8 mouse cellular contexts compared by ENCODE assay signal in the genomic region with DNA sequence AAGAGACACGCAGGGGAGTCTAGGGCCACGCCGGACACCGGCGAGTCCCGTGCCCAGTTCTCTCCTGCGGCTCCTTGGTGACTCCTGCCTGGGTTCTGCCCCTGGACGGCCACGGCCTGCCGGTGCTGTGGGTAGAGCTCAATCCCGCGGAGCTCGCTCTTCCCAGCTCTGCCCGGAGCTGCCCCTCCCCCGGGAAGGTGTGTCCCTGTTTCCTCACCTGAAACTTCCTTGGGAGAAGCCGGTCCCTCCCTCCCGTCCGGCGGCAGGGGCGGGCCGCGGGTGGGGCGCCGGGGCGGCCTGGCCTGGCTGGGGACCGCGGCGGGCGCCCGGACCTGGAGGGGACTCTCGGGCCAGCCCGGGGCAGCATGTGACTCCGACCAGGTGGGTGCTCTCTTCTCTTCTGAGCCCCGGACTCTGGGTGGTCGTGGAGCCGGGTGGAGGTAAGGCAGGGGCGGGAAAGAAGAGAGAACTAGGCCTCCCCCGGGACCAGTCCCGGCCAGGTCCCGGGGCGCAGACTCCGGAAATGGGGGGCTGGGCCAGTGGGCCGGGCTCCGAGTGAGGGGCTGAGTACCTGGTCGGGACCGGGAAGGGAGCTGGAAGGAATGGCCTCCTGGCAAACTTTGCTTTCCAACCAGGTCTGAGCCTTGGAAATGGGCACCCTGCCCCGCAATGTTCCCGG. TPM values are rescaled to one million over a fixed set of nuclear protein-coding genes. Genes with fewer than 3 reads are reported as not detected.
DNase-seq lines count a peak whose midpoint lies in the region; ATAC-seq and TF ChIP-seq lines count a peak whose summit lies in the region.

Gene Arhgef5, plus strand, starts transcription at position 220 of the 679 bp plus-strand sequence.

- no peak within 1 kb of the TSS for H3K27ac ChIP-seq in forebrain, embryonic 11.5 days (ENCODE audit: low read depth, low read length)
- no peak within 1 kb of the TSS for H3K27ac ChIP-seq in limb, embryonic 11.5 days (replicated peaks; ENCODE audit: low read depth, low read length)
- no peak within 1 kb of the TSS for H3K27ac ChIP-seq in midbrain, embryonic 11.5 days (ENCODE audit: low read depth, low read length)
- H3K27ac ChIP-seq in testis, adult 2 months (ENCODE audit: control insufficient read depth, insufficient read depth, low read depth, low read length) = peak within 1 kb of the TSS; percentile 54

- 0 out of 2 replicates have a peak, but pooled peaks cover 1% of the 10 kb centered on the region for H3K4me1 ChIP-seq in forebrain, embryonic 11.5 days (replicated peaks; ENCODE audit: control insufficient read depth, insufficient read depth, low read length)
- H3K4me1 ChIP-seq in limb, embryonic 11.5 days (ENCODE audit: control insufficient read depth, insufficient read depth, low read length) = peaks cover 6% of the 10 kb centered on the region; the same call in 1 of the 2 replicates
- peaks cover 6% of the 10 kb centered on the region for H3K4me1 ChIP-seq in midbrain, embryonic 11.5 days (ENCODE audit: control insufficient read depth, insufficient read depth, low read length)
- peaks cover 9% of the 10 kb centered on the region for H3K4me1 ChIP-seq in testis, adult 2 months (ENCODE audit: control insufficient read depth, insufficient read depth, low read length)

- no peak for TF ChIP-seq POLR2A in testis, adult 2 months (IDR thresholded peaks at IDR 0.05; ENCODE audit: control insufficient read depth, low read depth, low read length)

- peaks cover 11% of the 10 kb centered on the region for H3K27me3 ChIP-seq in forebrain, embryonic 11.5 days (ENCODE audit: control insufficient read depth, insufficient read depth, low read length)
- H3K27me3 ChIP-seq in limb, embryonic 11.5 days (ENCODE audit: control insufficient read depth, insufficient read depth, low read length) = no peaks in the 10 kb centered on the region
- H3K27me3 ChIP-seq in midbrain, embryonic 11.5 days (ENCODE audit: control insufficient read depth, insufficient read depth, low read length) = peaks cover 22% of the 10 kb centered on the region
- peaks cover 3% of the 10 kb centered on the region; the same call in 1 of the 2 replicates for H3K27me3 ChIP-seq in testis, adult 2 months (ENCODE audit: control insufficient read depth, insufficient read depth, low read length)

- H3K36me3 ChIP-seq in forebrain, embryonic 11.5 days (ENCODE audit: control insufficient read depth, insufficient read depth, low read length) = no peaks in the 10 kb centered on the region
- H3K36me3 ChIP-seq in limb, embryonic 11.5 days (ENCODE audit: control insufficient read depth, insufficient read depth, low read length) = no peaks in the 10 kb centered on the region
- no peaks in the 10 kb centered on the region for H3K36me3 ChIP-seq in midbrain, embryonic 11.5 days (ENCODE audit: control insufficient read depth, insufficient read depth, low read length)
- H3K36me3 ChIP-seq in testis, adult 2 months (ENCODE audit: control insufficient read depth, insufficient read depth, low read length) = no peaks in the 10 kb centered on the region

- ATAC-seq in activated CD4-positive, CD25-positive, alpha-beta regulatory T cell, adult 4 months = peak; percentile 62
- peak; percentile 77 for ATAC-seq in forebrain, embryonic 11.5 days (replicated peaks; ENCODE audit: low FRiP score)
- ATAC-seq in hematopoietic stem cell, adult 5-6 weeks (replicated peaks in 1 of 2; ENCODE audit: insufficient read depth in 1 of 2, low FRiP score in 2 of 2, low TSS enrichment in 1 of 2, low read depth in 1 of 2, poor library complexity in 2 of 2, severe bottlenecking in 2 of 2) = peak; percentile 12 to 30; a peak in 2 of 4 replicates
- peak; percentile 79 for ATAC-seq in limb, embryonic 11.5 days (ENCODE audit: insufficient number of reproducible peaks, low FRiP score, low TSS enrichment, low read depth)
- ATAC-seq in midbrain, embryonic 11.5 days (ENCODE audit: low FRiP score) = peak; percentile 86

- H3K4me2 ChIP-seq in forebrain, embryonic 11.5 days (ENCODE audit: low read depth, low read length, severe bottlenecking) = peak within 1 kb of the TSS; percentile 88
- H3K4me2 ChIP-seq in limb, embryonic 11.5 days (ENCODE audit: low read depth, severe bottlenecking) = peak within 1 kb of the TSS; percentile 80
- H3K4me2 ChIP-seq in midbrain, embryonic 11.5 days = peak within 1 kb of the TSS; percentile 79

- peak within 1 kb of the TSS; percentile 51 for H3K4me3 ChIP-seq in forebrain, embryonic 11.5 days (ENCODE audit: low read depth, low read length)
- peak within 1 kb of the TSS; percentile 50 for H3K4me3 ChIP-seq in limb, embryonic 11.5 days (ENCODE audit: low read depth, low read length)
- H3K4me3 ChIP-seq in midbrain, embryonic 11.5 days (ENCODE audit: low read depth, low read length) = peak within 1 kb of the TSS; percentile 48
- H3K4me3 ChIP-seq in testis, adult 2 months (ENCODE audit: control insufficient read depth, low read depth, low read length) = peak within 1 kb of the TSS; percentile 82

- peak; percentile 63 for DNase-seq in 3134 (ENCODE audit: extremely low read depth, insufficient read length, low spot score)
- peak; percentile 61 for DNase-seq in forebrain, embryonic 11.5 days (ENCODE audit: low spot score)
- peak; percentile 64 for DNase-seq in limb, embryonic 11.5 days (ENCODE audit: low spot score)
- DNase-seq in midbrain, embryonic 11.5 days (ENCODE audit: low spot score, missing footprints) = peak; percentile 91
- no peak for DNase-seq in frontal cortex, postnatal 25 days (ENCODE audit: low spot score in 2 of 2)

- peak within 1 kb of the TSS; percentile 58 for H3K9ac ChIP-seq in forebrain, embryonic 11.5 days (ENCODE audit: low read length)
- peak within 1 kb of the TSS; percentile 76 for H3K9ac ChIP-seq in limb, embryonic 11.5 days (ENCODE audit: low read length)
- H3K9ac ChIP-seq in midbrain, embryonic 11.5 days (ENCODE audit: low read length) = peak within 1 kb of the TSS; percentile 61

- no peak for TF ChIP-seq CTCF in testis, adult 2 months (IDR thresholded peaks at IDR 0.05; ENCODE audit: control insufficient read depth, insufficient read depth, insufficient replicate concordance, low read depth, low read length)

- WGBS in forebrain, embryonic 11.5 days = 1% methylated on average over 37 of the region's 48 CpGs
- 2% methylated on average over 41 of the region's 48 CpGs for WGBS in limb, embryonic 11.5 days
- under 1% methylated on average over 39 of the region's 48 CpGs for WGBS in midbrain, embryonic 11.5 days

- no peaks in the 10 kb centered on the region for H3K9me3 ChIP-seq in forebrain, embryonic 11.5 days (ENCODE audit: control insufficient read depth, low read length)
- H3K9me3 ChIP-seq in limb, embryonic 11.5 days (ENCODE audit: control insufficient read depth, low read length) = no peaks in the 10 kb centered on the region
- H3K9me3 ChIP-seq in midbrain, embryonic 11.5 days (ENCODE audit: control insufficient read depth, low read length) = no peaks in the 10 kb centered on the region

RNA-seq across cellular contexts. Expression of gene Arhgef5, which starts in this region (rescaled TPM):
- polyA plus RNA-seq in activated CD4-positive, CD25-positive, alpha-beta regulatory T cell, adult 4 months (2017; shearing (Covaris generic)) = 1 to 10 TPM; 2.2 to 2.9 TPM
- polyA plus RNA-seq in forebrain, embryonic 11.5 days (2014; fragmentation: Nextera tagmentation; extraction: Ambion mirVana) = 2.2 and 2.9 TPM in 2 replicates
- total RNA-seq in hematopoietic stem cell, adult 5-6 weeks (2017) = 16.7 and 30.3 TPM in 2 replicates
- 5.1 and 7.5 TPM in 2 replicates for polyA plus RNA-seq in limb, embryonic 11.5 days (2014; fragmentation: Nextera tagmentation; extraction: Ambion mirVana)
- 2.7 and 2.8 TPM in 2 replicates for polyA plus RNA-seq in midbrain, embryonic 11.5 days (2014; fragmentation: Nextera tagmentation; extraction: Ambion mirVana)
- 1.5 and 2.2 TPM in 2 replicates for polyA plus RNA-seq in testis, adult 2 months (2012; rRNA removed)

Comparison
In these comparisons a context has a peak if more than half of its experiments do, and no peak if none do; other contexts are left out.
1. DNase-seq: peak in 3134 (single experiment), forebrain, embryonic 11.5 days (single experiment), limb, embryonic 11.5 days (single experiment) and midbrain, embryonic 11.5 days (single experiment); none in frontal cortex, postnatal 25 days (0 of 2).
2. ATAC-seq: peak in every context shown above with its lines; median percentile 86 in midbrain, embryonic 11.5 days; 79 in limb, embryonic 11.5 days; 77 in forebrain, embryonic 11.5 days; 62 in activated CD4-positive, CD25-positive, alpha-beta regulatory T cell, adult 4 months; 21 in hematopoietic stem cell, adult 5-6 weeks.
3. Peak in every context shown above with its lines, with median percentiles within 50 percentile points of each other: H3K4me2 ChIP-seq, H3K4me3 ChIP-seq and H3K9ac ChIP-seq.